Mouse (Mus musculus): ENCODE results near the gene Usp7. TPM values are rescaled to one million over a fixed set of nuclear protein-coding genes. Genes with fewer than 3 reads are reported as not detected.
"Not testable (repeated sequence)": the region's sequence is repeated elsewhere in the genome, so short reads cannot be mapped to it uniquely, and the experiment has no call there.

Usp7 gene
- polyA plus RNA-seq, 1 experiment: 26.2 TPM

- DNase-seq: no peak
- 64% methylated on average over 9 of the region's 9 CpGs for WGBS
- Histone ChIP-seq H3K4me1 (ENCODE audit: control insufficient read depth, insufficient read depth, low read length) (no peaks in the 10 kb centered on the region), H3K27ac (ENCODE audit: insufficient read depth, low read depth, low read length) (no peak overlapping the region), H3K27me3 (replicated peaks; ENCODE audit: control insufficient read depth, insufficient read depth, low read length) (no peaks in the 10 kb centered on the region), H3K4me3 (ENCODE audit: insufficient read depth, low read depth, low read length) (no peak overlapping the region), H3K36me3 (ENCODE audit: control insufficient read depth, insufficient read depth, low read length) (no peaks in the 10 kb centered on the region)
- no peak for TF ChIP-seq POLR2A (IDR thresholded peaks at IDR 0.05; ENCODE audit: low read depth, low read length)
- TF ChIP-seq CTCF (conservative IDR thresholded peaks at IDR 0.05; ENCODE audit: insufficient read depth, insufficient read length, low read depth, low read length): no peak
Observed at GRCm38 (mm10) chr16:8766196-8766595, 25.9 kb downstream of the Usp7 start.

- no peak for DNase-seq
- Histone ChIP-seq H3K27me3 (replicated peaks; ENCODE audit: control insufficient read depth, insufficient read depth, low read length) (no peaks in the 10 kb centered on the region), H3K27ac (ENCODE audit: insufficient read depth, low read depth, low read length) (no peak overlapping the region), H3K4me3 (ENCODE audit: insufficient read depth, low read depth, low read length) (no peak overlapping the region), H3K36me3 (ENCODE audit: control insufficient read depth, insufficient read depth, low read length) (no peaks in the 10 kb centered on the region), H3K4me1 (ENCODE audit: control insufficient read depth, insufficient read depth, low read length) (no peaks in the 10 kb centered on the region)
- TF ChIP-seq POLR2A (IDR thresholded peaks at IDR 0.05; ENCODE audit: low read depth, low read length) (no peak), CTCF (conservative IDR thresholded peaks at IDR 0.05; ENCODE audit: insufficient read depth, insufficient read length, low read depth, low read length) (no peak)
- WGBS: 86% methylated on average over 11 of the region's 11 CpGs
Observed at GRCm38 (mm10) chr16:8764124-8764907, 27.8 kb downstream of the Usp7 start.

DNA sequence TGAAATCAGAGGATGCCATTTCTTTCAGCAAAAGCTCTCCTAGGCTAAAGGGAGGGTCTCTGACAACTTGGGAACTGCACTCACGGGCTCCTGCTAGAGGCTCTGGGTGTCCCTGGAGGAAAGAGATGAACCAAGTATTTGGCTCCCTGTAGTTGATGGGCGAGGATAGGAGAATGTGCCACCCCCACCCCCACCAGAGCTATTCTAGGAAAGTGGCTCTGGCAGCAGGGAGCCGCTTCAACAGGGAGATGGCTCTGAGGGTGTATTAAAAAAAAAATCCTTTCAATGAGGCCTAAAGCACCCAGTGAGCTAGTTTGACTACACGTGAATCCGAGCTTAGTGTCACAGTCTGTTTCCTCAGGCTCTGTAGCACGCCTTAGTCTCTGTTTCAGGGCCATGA is 29.1 kb downstream of the Usp7 start:
- no peak for DNase-seq
- Histone ChIP-seq H3K4me3 (ENCODE audit: insufficient read depth, low read depth, low read length) (no peak overlapping the region), H3K4me1 (ENCODE audit: control insufficient read depth, insufficient read depth, low read length) (no peaks in the 10 kb centered on the region), H3K27ac (ENCODE audit: insufficient read depth, low read depth, low read length) (no peak overlapping the region), H3K36me3 (ENCODE audit: control insufficient read depth, insufficient read depth, low read length) (no peaks in the 10 kb centered on the region), H3K27me3 (replicated peaks; ENCODE audit: control insufficient read depth, insufficient read depth, low read length) (no peaks in the 10 kb centered on the region)
- WGBS: 83% methylated on average over 6 of the region's 6 CpGs
- no peak for TF ChIP-seq CTCF (conservative IDR thresholded peaks at IDR 0.05; ENCODE audit: insufficient read depth, insufficient read length, low read depth, low read length)
- TF ChIP-seq POLR2A (IDR thresholded peaks at IDR 0.05; ENCODE audit: low read depth, low read length): no peak

DNA sequence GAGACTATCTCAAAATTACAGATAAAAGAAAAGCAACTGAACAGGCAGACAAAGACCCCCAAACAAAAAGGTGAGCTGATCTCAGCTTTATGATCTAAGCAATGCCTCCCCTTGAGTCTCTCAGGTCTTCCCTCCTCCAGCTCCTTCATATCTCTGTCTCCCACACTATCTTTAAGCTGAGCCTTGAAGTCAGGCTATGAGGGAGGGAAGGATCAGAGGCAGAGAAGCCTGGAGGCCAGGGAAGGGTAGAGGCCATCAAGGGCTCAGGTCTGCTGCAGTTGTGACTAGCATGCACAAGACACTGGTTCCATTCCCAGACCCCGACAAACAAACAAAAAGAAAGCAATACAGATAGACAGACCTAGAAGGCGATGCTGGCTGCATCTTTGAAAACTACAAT is 30.2 kb downstream of the Usp7 start:
- 88% methylated on average over 2 of the region's 2 CpGs for WGBS
- Histone ChIP-seq H3K27ac (ENCODE audit: insufficient read depth, low read depth, low read length) (no peak overlapping the region), H3K4me1 (ENCODE audit: control insufficient read depth, insufficient read depth, low read length) (no peaks in the 10 kb centered on the region), H3K4me3 (ENCODE audit: insufficient read depth, low read depth, low read length) (no peak overlapping the region), H3K36me3 (ENCODE audit: control insufficient read depth, insufficient read depth, low read length) (no peaks in the 10 kb centered on the region), H3K27me3 (replicated peaks; ENCODE audit: control insufficient read depth, insufficient read depth, low read length) (no peaks in the 10 kb centered on the region)
- no peak for DNase-seq
- no peak for TF ChIP-seq CTCF (conservative IDR thresholded peaks at IDR 0.05; ENCODE audit: insufficient read depth, insufficient read length, low read depth, low read length)
- TF ChIP-seq POLR2A (IDR thresholded peaks at IDR 0.05; ENCODE audit: low read depth, low read length): no peak

DNA sequence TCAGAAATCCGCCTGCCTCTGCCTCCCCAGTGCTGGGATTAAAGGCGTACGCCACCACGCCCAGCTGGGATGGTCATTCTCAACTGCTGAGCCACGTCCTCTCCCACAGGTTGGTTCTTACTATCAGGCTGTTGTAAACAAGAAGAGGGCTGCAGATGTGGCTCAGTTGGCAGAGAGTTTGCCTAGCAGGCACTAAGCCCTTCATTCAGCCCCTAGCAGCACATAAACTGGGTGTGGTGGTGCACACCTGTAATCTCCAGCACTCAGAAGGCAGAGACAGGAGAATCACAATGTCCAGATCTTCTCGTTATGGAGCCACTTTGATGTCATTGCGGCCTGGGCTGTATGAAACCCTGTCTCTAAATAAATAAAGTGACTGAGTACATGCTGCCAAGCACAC is 31.1 kb downstream of the Usp7 start:
- 95% methylated on average over 7 of the region's 7 CpGs for WGBS
- Histone ChIP-seq H3K4me1 (ENCODE audit: control insufficient read depth, insufficient read depth, low read length) (no peaks in the 10 kb centered on the region), H3K27ac (ENCODE audit: insufficient read depth, low read depth, low read length) (no peak overlapping the region)

GRCm38 (mm10) chr16:8758979-8759378 is 33.1 kb downstream of the Usp7 start:
- TF ChIP-seq POLR2A (IDR thresholded peaks at IDR 0.05; ENCODE audit: low read depth, low read length) (no peak), CTCF (conservative IDR thresholded peaks at IDR 0.05; ENCODE audit: insufficient read depth, insufficient read length, low read depth, low read length) (no peak)
- Histone ChIP-seq H3K27ac (ENCODE audit: insufficient read depth, low read depth, low read length) (no peak overlapping the region), H3K36me3 (ENCODE audit: control insufficient read depth, insufficient read depth, low read length) (no peaks in the 10 kb centered on the region), H3K4me3 (ENCODE audit: insufficient read depth, low read depth, low read length) (no peak overlapping the region), H3K27me3 (replicated peaks; ENCODE audit: control insufficient read depth, insufficient read depth, low read length) (no peaks in the 10 kb centered on the region), H3K4me1 (ENCODE audit: control insufficient read depth, insufficient read depth, low read length) (no peaks in the 10 kb centered on the region)
- 80% methylated on average over 3 of the region's 3 CpGs for WGBS
- DNase-seq: no peak

More for the DNA sequence above, 31.1 kb downstream of the Usp7 start:
- Histone ChIP-seq H3K36me3 (ENCODE audit: control insufficient read depth, insufficient read depth, low read length) (no peaks in the 10 kb centered on the region), H3K4me3 (ENCODE audit: insufficient read depth, low read depth, low read length) (no peak overlapping the region), H3K27me3 (replicated peaks; ENCODE audit: control insufficient read depth, insufficient read depth, low read length) (no peaks in the 10 kb centered on the region)
- no peak for DNase-seq
- TF ChIP-seq POLR2A (IDR thresholded peaks at IDR 0.05; ENCODE audit: low read depth, low read length) (no peak), CTCF (conservative IDR thresholded peaks at IDR 0.05; ENCODE audit: insufficient read depth, insufficient read length, low read depth, low read length) (no peak)

GRCm38 (mm10) chr16:8758193-8758592 is 33.9 kb downstream of the Usp7 start:
- H3K4me3 ChIP-seq (ENCODE audit: insufficient read depth, low read depth, low read length): no peak overlapping the region
- WGBS: 79% methylated on average over 2 of the region's 2 CpGs
- H3K4me1 ChIP-seq (ENCODE audit: control insufficient read depth, insufficient read depth, low read length): no peaks in the 10 kb centered on the region
- no peak overlapping the region for H3K27ac ChIP-seq (ENCODE audit: insufficient read depth, low read depth, low read length)
- H3K27me3 ChIP-seq (replicated peaks; ENCODE audit: control insufficient read depth, insufficient read depth, low read length): no peaks in the 10 kb centered on the region
- H3K36me3 ChIP-seq (ENCODE audit: control insufficient read depth, insufficient read depth, low read length): no peaks in the 10 kb centered on the region
- no peak for TF ChIP-seq CTCF (conservative IDR thresholded peaks at IDR 0.05; ENCODE audit: insufficient read depth, insufficient read length, low read depth, low read length)
- no peak for TF ChIP-seq POLR2A (IDR thresholded peaks at IDR 0.05; ENCODE audit: low read depth, low read length)
- DNase-seq: no peak

DNA sequence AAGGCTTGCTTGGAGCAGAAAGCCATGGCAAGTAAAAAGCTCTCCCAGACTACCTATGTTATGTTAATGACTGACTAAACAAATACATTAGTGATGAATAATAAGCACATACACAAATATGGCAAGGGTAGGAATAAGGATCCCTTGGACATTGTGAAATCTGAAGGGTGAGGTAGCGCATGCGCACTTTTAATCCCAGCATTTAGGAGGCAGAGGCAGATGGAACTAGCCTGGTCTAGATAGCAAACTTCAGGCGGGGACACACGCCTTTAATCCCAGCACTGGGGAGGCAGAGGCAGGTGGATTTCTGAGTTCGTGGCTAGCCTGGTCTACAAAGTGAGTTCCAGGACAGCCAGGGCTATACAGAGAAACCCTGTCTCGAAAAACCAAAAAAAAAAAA is 34.5 kb downstream of the Usp7 start:
- WGBS: 98% methylated on average over 6 of the region's 6 CpGs
- H3K4me3 ChIP-seq (ENCODE audit: insufficient read depth, low read depth, low read length): not testable (repeated sequence)

More for the DNA sequence above, 34.5 kb downstream of the Usp7 start:
- H3K27ac ChIP-seq (ENCODE audit: insufficient read depth, low read depth, low read length); H3K4me1 ChIP-seq (ENCODE audit: control insufficient read depth, insufficient read depth, low read length); DNase-seq; H3K36me3 ChIP-seq (ENCODE audit: control insufficient read depth, insufficient read depth, low read length); H3K27me3 ChIP-seq (replicated peaks; ENCODE audit: control insufficient read depth, insufficient read depth, low read length): not testable (repeated sequence)
